Comparison of ENCODE assay signal across 8 mouse cellular contexts in genomic region chr5:25101126-25101523, GRCm38 (mm10). TPM values are rescaled to one million over a fixed set of nuclear protein-coding genes. Genes with fewer than 3 reads are reported as not detected.
DNase-seq lines count a peak whose midpoint lies in the region; ATAC-seq lines count a peak whose summit lies in the region.

No protein-coding gene starts in this region.

- H3K4me3 ChIP-seq in embryonic facial prominence, embryonic 13.5 days: peak overlapping the region; percentile 64
- peak overlapping the region; percentile 68 to 72 for H3K4me3 ChIP-seq in heart, embryonic 14.5 days (ENCODE audit: control insufficient read depth in 1 of 2, insufficient read depth in 1 of 2, low read depth in 1 of 2, low read length in 2 of 2)
- H3K4me3 ChIP-seq in kidney, embryonic 16.5 days (ENCODE audit: low read length): peak overlapping the region; percentile 52

- peak overlapping the region; percentile 99 for H3K4me2 ChIP-seq in embryonic facial prominence, embryonic 13.5 days
- H3K4me2 ChIP-seq in heart, embryonic 14.5 days (ENCODE audit: low read length): peak overlapping the region; percentile 98
- H3K4me2 ChIP-seq in kidney, embryonic 16.5 days (replicated peaks; ENCODE audit: low read depth, low read length): peak overlapping the region; percentile 83

- no peaks in the 10 kb centered on the region for H3K36me3 ChIP-seq in embryonic facial prominence, embryonic 13.5 days
- no peaks in the 10 kb centered on the region for H3K36me3 ChIP-seq in heart, embryonic 14.5 days (ENCODE audit: control insufficient read depth, insufficient read depth, low read length)
- no peaks in the 10 kb centered on the region for H3K36me3 ChIP-seq in kidney, embryonic 16.5 days (ENCODE audit: insufficient read depth, low read length)

- no peak for ATAC-seq in embryonic facial prominence, embryonic 13.5 days (ENCODE audit: insufficient number of reproducible peaks, insufficient read depth, low FRiP score, low TSS enrichment, low read depth)
- 0 out of 2 replicates have a peak, but pooled peaks have one; percentile 27 for ATAC-seq in heart, embryonic 14.5 days (ENCODE audit: insufficient number of reproducible peaks, insufficient read depth, low FRiP score, low read depth)
- peak; percentile 75 for ATAC-seq in kidney, embryonic 16.5 days (ENCODE audit: low FRiP score, low TSS enrichment)

- DNase-seq in cerebellum, adult 11 months: peak; percentile 42
- DNase-seq in cerebellum, adult 8-10 months: no peak
- peak; percentile 7 for DNase-seq in NIH3T3 (ENCODE audit: low read depth)
- DNase-seq in lung, postnatal 36 days: peak; percentile 86
- DNase-seq in ovary, postnatal 36 days (ENCODE audit: low spot score): peak; percentile 69

- peaks cover 53% of the 10 kb centered on the region for H3K27me3 ChIP-seq in embryonic facial prominence, embryonic 13.5 days
- peaks cover 18% of the 10 kb centered on the region for H3K27me3 ChIP-seq in heart, embryonic 14.5 days (ENCODE audit: control insufficient read depth, insufficient read depth, low read length)
- peaks cover 14% of the 10 kb centered on the region for H3K27me3 ChIP-seq in kidney, embryonic 16.5 days (ENCODE audit: insufficient read depth, low read length)

- peak overlapping the region; percentile 69 for H3K9ac ChIP-seq in embryonic facial prominence, embryonic 13.5 days
- H3K9ac ChIP-seq in heart, embryonic 14.5 days (ENCODE audit: low read length): peak overlapping the region; percentile 81
- H3K9ac ChIP-seq in kidney, embryonic 16.5 days (replicated peaks; ENCODE audit: low read length): peak overlapping the region; percentile 73

- no peak overlapping the region for H3K27ac ChIP-seq in embryonic facial prominence, embryonic 13.5 days
- H3K27ac ChIP-seq in heart, embryonic 14.5 days (replicated peaks in 1 of 2; ENCODE audit: control insufficient read depth in 1 of 2, insufficient read depth in 1 of 2, low read depth in 2 of 2, low read length in 2 of 2): no peak overlapping the region
- no peak overlapping the region for H3K27ac ChIP-seq in kidney, embryonic 16.5 days (ENCODE audit: low read length)

- no peaks in the 10 kb centered on the region for H3K9me3 ChIP-seq in embryonic facial prominence, embryonic 13.5 days
- no peaks in the 10 kb centered on the region for H3K9me3 ChIP-seq in heart, embryonic 14.5 days (ENCODE audit: control insufficient read depth, low read length)
- no peaks in the 10 kb centered on the region for H3K9me3 ChIP-seq in kidney, embryonic 16.5 days (ENCODE audit: low read length)

- WGBS in embryonic facial prominence, embryonic 13.5 days: under 1% methylated on average over 25 of the region's 25 CpGs
- 2% methylated on average over 25 of the region's 25 CpGs for WGBS in heart, embryonic 14.5 days
- 1% methylated on average over 25 of the region's 25 CpGs for WGBS in kidney, embryonic 16.5 days

- peaks cover 11% of the 10 kb centered on the region for H3K4me1 ChIP-seq in embryonic facial prominence, embryonic 13.5 days
- peaks cover 17 to 28% of the 10 kb centered on the region in 2 experiments for H3K4me1 ChIP-seq in heart, embryonic 14.5 days (ENCODE audit: control insufficient read depth in 2 of 2, insufficient read depth in 2 of 2, low read length in 2 of 2)
- H3K4me1 ChIP-seq in kidney, embryonic 16.5 days (ENCODE audit: insufficient read depth, low read length): peaks cover 11% of the 10 kb centered on the region

RNA-seq across cellular contexts. Expression of gene Prkag2, which starts 0.7 kb away (rescaled TPM):
- polyA plus RNA-seq in embryonic facial prominence, embryonic 13.5 days (2015; fragmentation: Nextera tagmentation; extraction: Ambion mirVana): 24.4 and 24.8 TPM in 2 replicates
- 120 and 122 TPM in 2 replicates for polyA plus RNA-seq in heart, embryonic 14.5 days (2014; fragmentation: Nextera tagmentation; extraction: Ambion mirVana)
- 43.4 and 45.9 TPM in 2 replicates for polyA plus RNA-seq in kidney, embryonic 16.5 days (2015; fragmentation: Nextera tagmentation; extraction: Ambion mirVana)
